Mouse (Mus musculus) olfactory bulb, adult 2 months (tissue): ENCODE data around the gene Dnttip1.

Experiments used
- CTCF ChIP-seq: fragments of 200-500 bp; IDR thresholded peaks from 2 replicates; pipeline ENCODE4 v1.5.1; 2012; ENCODE audit warnings: low read depth, mild to moderate bottlenecking, low read length, moderate library complexity; ENCODE audit not compliant: insufficient read depth
- POLR2A ChIP-seq: fragments of 200-500 bp; IDR thresholded peaks from 2 replicates; pipeline ENCODE4 v1.6.1; 2012; ENCODE audit warnings: mild to moderate bottlenecking, low read depth, low read length, moderate library complexity; ENCODE audit not compliant: insufficient read depth

DNA sequence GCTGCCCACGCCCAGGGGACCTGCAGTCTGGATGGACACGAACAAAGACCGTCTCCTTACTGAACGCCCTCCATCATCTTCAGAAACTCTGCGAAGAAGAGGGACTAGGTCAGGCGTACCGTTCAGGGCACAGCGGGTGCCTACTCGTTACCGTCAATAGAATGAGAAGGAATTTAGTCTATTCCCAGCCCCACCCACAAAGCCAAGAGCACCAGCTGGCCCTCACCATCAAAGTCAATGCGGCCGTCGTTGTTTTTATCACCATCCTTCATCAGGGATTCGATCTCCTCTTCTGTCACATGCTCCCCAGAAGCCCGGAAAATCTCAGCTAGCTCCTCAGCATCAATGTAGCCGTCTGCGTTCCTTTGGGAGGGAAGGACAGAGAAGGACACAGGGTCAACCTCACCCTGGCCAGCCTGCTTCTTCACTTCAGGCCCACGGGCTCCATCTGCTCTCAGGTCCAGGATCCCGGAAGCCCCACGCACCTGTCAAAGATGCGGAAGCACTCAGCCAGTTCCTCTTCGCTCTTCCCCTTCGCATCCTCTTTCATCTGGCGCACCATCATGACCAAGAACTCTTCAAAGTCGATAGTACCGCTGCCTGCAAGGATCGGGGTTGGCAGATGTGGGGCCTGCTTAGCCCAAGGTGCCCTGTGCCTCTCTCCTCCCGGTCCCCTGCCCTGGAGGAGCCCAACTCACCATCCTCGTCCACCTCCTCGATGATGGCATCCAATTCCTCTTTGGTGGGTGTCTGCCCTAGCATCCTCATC, 31.6 kb downstream of the Dnttip1 start:
- TF ChIP-seq CTCF (no peak), POLR2A (no peak)
